Mouse (Mus musculus): Measurements from ENCODE around the gene Suclg2. TPM values are rescaled to one million over a fixed set of nuclear protein-coding genes. Genes with fewer than 3 reads are reported as not detected.

The Suclg2 gene
- polyA plus RNA-seq, 1 experiment from 2014 or later = 42.9 TPM

DNA sequence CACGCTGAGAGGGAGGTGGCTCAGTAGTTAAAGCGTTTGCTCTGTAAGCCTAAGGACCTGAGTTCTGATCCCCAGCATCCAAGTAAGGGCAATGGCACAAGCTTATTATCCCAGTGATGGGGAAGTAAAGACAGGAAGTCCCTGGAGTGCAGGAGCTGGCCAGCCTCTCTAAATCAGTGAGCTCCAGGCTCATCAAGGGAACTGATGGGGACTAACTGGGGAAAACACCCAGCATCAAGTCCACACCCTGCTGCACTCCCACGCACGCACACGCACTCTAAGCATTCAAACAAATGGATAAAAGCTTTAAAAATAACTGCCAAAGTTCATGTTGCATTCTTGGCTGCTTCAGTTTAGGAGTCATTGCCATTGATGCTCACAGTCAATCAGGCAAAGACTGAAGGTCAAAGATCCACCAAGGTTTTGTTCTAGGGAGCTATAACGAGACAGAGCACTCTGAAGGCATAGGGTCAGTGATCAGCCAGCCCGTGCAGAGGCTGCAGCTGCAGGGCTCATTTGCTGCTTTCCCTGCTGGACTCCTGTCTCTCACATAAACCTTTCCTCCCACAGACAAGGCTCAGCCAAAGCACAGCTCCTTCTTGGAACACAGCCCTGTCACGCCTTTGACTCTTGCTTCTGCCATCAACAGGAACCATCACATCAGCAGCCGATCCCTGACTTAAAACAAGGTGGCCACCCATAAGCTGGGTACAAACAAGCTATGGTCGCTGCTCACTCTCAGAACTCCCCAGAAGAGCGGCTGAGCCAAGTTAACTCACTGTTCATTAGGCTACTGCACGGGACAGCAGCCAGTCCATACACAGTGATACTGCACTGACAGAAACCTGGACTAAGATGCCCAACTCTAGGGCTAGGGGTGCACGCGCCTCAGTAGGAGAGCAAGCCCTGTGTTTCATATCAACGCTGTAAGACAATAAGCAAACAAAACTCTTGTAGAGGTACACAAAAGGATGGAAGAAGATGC lies 121.5 kb downstream of the Suclg2 start:
- peak; percentile 32; the same call in 1 of the 2 replicates for ATAC-seq (ENCODE audit: low read depth)
- Histone ChIP-seq H3K9ac (ENCODE audit: low read depth, low read length) (no peak overlapping the region), H3K4me2 (ENCODE audit: low read depth, low read length) (no peak overlapping the region), H3K4me1 (ENCODE audit: control insufficient read depth, low read depth, low read length) (no peaks in the 10 kb centered on the region; the same call in 1 of the 2 replicates), H3K27me3 (ENCODE audit: control insufficient read depth, insufficient read depth, low read depth, low read length) (no peaks in the 10 kb centered on the region), H3K36me3 (ENCODE audit: control insufficient read depth, insufficient read depth) (no peaks in the 10 kb centered on the region), H3K9me3 (replicated peaks; ENCODE audit: control insufficient read depth, low read length) (no peaks in the 10 kb centered on the region), H3K4me3 (ENCODE audit: low read depth, low read length) (no peak overlapping the region), H3K27ac (ENCODE audit: low read length) (no peak overlapping the region)
- WGBS (ENCODE audit: insufficient replicate concordance) = 73% methylated on average over 15 of the region's 15 CpGs

DNA sequence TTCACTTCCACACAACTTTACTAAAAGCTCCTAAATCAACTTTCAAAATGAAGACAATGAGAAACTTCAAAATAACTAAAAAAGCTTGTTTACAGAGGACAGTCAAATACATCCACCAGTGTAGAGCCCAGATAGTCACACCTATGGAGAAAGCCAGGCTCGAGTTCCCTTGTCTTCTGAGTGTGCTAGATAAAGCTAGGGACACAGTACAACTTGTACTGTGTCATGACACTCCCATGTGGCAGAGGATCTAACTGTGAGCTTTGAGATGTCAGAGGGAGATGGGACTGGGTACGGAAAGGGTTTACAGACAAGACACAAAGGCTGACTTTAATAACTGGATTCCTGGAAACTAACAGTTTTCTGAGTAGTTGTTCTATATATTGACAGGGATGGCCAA lies 122.7 kb downstream of the Suclg2 start:
- Histone ChIP-seq H3K27ac (ENCODE audit: low read length) (no peak overlapping the region), H3K27me3 (ENCODE audit: control insufficient read depth, insufficient read depth, low read depth, low read length) (no peaks in the 10 kb centered on the region), H3K9ac (ENCODE audit: low read depth, low read length) (no peak overlapping the region), H3K4me3 (ENCODE audit: low read depth, low read length) (no peak overlapping the region), H3K36me3 (ENCODE audit: control insufficient read depth, insufficient read depth) (no peaks in the 10 kb centered on the region), H3K4me1 (ENCODE audit: control insufficient read depth, low read depth, low read length) (no peaks in the 10 kb centered on the region; the same call in 1 of the 2 replicates), H3K4me2 (ENCODE audit: low read depth, low read length) (no peak overlapping the region), H3K9me3 (replicated peaks; ENCODE audit: control insufficient read depth, low read length) (no peaks in the 10 kb centered on the region)
- 40% methylated on average over 2 of the region's 2 CpGs for WGBS (ENCODE audit: insufficient replicate concordance)
- no peak for ATAC-seq (ENCODE audit: low read depth)

DNA sequence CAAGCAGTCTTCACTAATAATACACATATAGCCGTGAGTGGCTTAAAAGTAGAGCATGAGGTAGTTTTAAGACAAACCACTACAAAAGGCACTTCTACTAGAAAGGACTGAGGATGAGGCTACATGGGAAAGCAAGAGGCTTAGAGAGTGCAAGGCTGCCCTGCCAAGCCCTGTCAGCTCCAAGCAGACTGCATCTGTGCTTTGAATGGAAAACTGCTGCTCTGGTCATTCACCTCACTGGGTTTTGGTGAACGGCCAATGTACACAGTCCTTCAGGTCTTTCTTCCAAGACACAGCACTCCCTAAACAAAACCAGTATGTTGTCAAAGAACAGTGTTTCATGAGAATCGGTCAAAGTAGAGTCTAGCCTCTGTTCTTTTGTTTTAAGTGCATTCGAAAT lies 124.4 kb downstream of the Suclg2 start:
- H3K9me3 ChIP-seq (replicated peaks; ENCODE audit: control insufficient read depth, low read length) = no peaks in the 10 kb centered on the region
- no peaks in the 10 kb centered on the region for H3K27me3 ChIP-seq (ENCODE audit: control insufficient read depth, insufficient read depth, low read depth, low read length)
- H3K9ac ChIP-seq (ENCODE audit: low read depth, low read length) = no peak overlapping the region
- H3K4me3 ChIP-seq (ENCODE audit: low read depth, low read length) = no peak overlapping the region
- 62% methylated on average over 4 of the region's 4 CpGs for WGBS (ENCODE audit: insufficient replicate concordance)
- H3K4me1 ChIP-seq (ENCODE audit: control insufficient read depth, low read depth, low read length) = no peaks in the 10 kb centered on the region; the same call in 1 of the 2 replicates
- no peaks in the 10 kb centered on the region for H3K36me3 ChIP-seq (ENCODE audit: control insufficient read depth, insufficient read depth)
- H3K27ac ChIP-seq (ENCODE audit: low read length) = no peak overlapping the region
- no peak for ATAC-seq (ENCODE audit: low read depth)
- H3K4me2 ChIP-seq (ENCODE audit: low read depth, low read length) = no peak overlapping the region

DNA sequence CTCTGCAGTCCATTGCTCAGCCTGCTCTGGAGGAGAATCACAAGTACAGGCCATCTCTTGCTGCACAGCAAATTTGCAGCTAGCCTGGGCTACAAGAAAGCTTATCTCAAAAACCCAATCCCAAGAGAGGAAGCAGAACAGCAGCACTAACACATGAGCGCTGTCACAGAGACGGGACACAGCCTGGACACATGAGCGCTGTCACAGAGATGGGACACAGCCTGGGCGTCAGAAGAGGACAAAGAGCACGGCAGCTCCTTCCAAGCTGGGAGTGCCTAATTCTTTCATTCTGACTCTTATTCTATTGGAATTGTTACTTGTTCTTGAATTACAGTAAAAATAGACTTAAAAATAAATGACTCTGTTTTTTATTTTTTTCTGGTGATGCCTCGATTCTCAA lies 126.2 kb downstream of the Suclg2 start:
- H3K4me2 ChIP-seq (ENCODE audit: low read depth, low read length) = no peak overlapping the region
- ATAC-seq (ENCODE audit: low read depth) = no peak
- H3K27me3 ChIP-seq (ENCODE audit: control insufficient read depth, insufficient read depth, low read depth, low read length) = no peaks in the 10 kb centered on the region
- no peaks in the 10 kb centered on the region for H3K9me3 ChIP-seq (replicated peaks; ENCODE audit: control insufficient read depth, low read length)
- no peak overlapping the region for H3K9ac ChIP-seq (ENCODE audit: low read depth, low read length)
- no peaks in the 10 kb centered on the region; the same call in 1 of the 2 replicates for H3K36me3 ChIP-seq (ENCODE audit: control insufficient read depth, insufficient read depth)
- no peak overlapping the region for H3K27ac ChIP-seq (ENCODE audit: low read length)
- no peaks in the 10 kb centered on the region; the same call in 1 of the 2 replicates for H3K4me1 ChIP-seq (ENCODE audit: control insufficient read depth, low read depth, low read length)
- 82% methylated on average over 6 of the region's 6 CpGs for WGBS (ENCODE audit: insufficient replicate concordance)
- no peak overlapping the region for H3K4me3 ChIP-seq (ENCODE audit: low read depth, low read length)

DNA sequence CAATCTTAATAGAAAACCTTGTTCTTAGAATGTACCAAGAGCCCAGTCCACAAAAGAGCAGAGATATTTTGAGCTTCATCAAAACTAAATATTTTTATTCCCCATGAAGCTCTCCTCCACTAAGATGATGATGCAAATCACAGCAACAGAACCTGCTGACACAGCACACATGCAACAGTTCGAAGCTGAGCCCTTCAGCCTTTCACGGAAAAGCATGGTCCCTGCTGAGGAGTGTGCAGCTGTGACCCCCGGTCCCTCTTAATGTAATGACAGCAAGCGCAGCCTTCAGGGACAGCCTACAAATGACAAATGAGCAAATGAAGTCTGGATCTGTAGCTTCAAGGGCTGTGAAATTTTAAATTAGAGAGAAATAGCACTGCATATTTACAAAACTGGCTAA lies 128.1 kb downstream of the Suclg2 start:
- H3K4me1 ChIP-seq (ENCODE audit: control insufficient read depth, low read depth, low read length) = no peaks in the 10 kb centered on the region
- H3K36me3 ChIP-seq (ENCODE audit: control insufficient read depth, insufficient read depth) = no peaks in the 10 kb centered on the region; the same call in 1 of the 2 replicates
- WGBS (ENCODE audit: insufficient replicate concordance) = 70% methylated on average over 4 of the region's 4 CpGs
- H3K27me3 ChIP-seq (ENCODE audit: control insufficient read depth, insufficient read depth, low read depth, low read length) = no peaks in the 10 kb centered on the region
- no peak for ATAC-seq (ENCODE audit: low read depth)
- H3K9me3 ChIP-seq (replicated peaks; ENCODE audit: control insufficient read depth, low read length) = no peaks in the 10 kb centered on the region
- H3K9ac ChIP-seq (ENCODE audit: low read depth, low read length) = no peak overlapping the region
- H3K4me3 ChIP-seq (ENCODE audit: low read depth, low read length) = no peak overlapping the region
- no peak overlapping the region for H3K4me2 ChIP-seq (ENCODE audit: low read depth, low read length)
- H3K27ac ChIP-seq (ENCODE audit: low read length) = no peak overlapping the region

DNA sequence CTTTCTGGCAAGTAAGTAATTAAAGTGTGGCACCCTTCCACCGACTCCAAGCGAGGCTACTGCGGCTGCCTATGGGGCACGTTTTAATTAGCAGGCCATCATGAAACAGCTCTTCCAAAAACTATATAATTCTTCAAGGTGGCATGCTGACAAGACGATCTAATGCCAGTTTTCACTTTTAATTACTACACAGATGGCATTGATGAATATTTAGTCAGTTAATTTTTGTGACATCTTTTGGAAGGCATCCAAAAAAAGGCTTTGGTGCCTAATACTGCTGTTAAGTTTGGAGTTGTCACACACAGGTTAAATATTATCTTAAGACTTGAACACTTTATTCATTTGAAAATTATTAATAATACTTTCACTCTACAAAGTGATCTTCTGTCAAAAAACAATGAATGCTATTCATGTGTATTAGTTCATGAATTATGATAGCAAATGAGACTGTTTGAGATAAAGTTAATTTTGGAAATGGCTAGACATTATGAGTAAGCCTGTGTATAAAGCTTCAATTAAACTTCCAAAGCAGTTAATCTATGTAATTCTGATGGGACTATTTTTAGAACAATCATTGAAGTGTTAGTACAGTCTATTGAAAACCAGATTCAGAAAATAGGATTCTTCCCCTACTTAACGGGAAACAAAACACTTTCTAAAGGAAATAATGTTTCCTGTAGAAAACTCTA lies 131.3 kb downstream of the Suclg2 start:
- no peaks in the 10 kb centered on the region; the same call in 1 of the 2 replicates for H3K36me3 ChIP-seq (ENCODE audit: control insufficient read depth, insufficient read depth)
- no peak overlapping the region for H3K27ac ChIP-seq (ENCODE audit: low read length)
- H3K27me3 ChIP-seq (ENCODE audit: control insufficient read depth, insufficient read depth, low read depth, low read length) = no peaks in the 10 kb centered on the region
- H3K4me1 ChIP-seq (ENCODE audit: control insufficient read depth, low read depth, low read length) = no peaks in the 10 kb centered on the region
- H3K4me2 ChIP-seq (ENCODE audit: low read depth, low read length) = no peak overlapping the region
- H3K9ac ChIP-seq (ENCODE audit: low read depth, low read length) = no peak overlapping the region
- no peak overlapping the region for H3K4me3 ChIP-seq (ENCODE audit: low read depth, low read length)
- 79% methylated on average over 6 of the region's 6 CpGs for WGBS (ENCODE audit: insufficient replicate concordance)
- no peaks in the 10 kb centered on the region for H3K9me3 ChIP-seq (replicated peaks; ENCODE audit: control insufficient read depth, low read length)
- ATAC-seq (ENCODE audit: low read depth) = no peak

GRCm38 (mm10) chr6:95581893-95582292 lies 136.7 kb downstream of the Suclg2 start:
- Histone ChIP-seq H3K9ac (ENCODE audit: low read depth, low read length) (no peak overlapping the region), H3K27me3 (ENCODE audit: control insufficient read depth, insufficient read depth, low read depth, low read length) (no peaks in the 10 kb centered on the region), H3K4me3 (ENCODE audit: low read depth, low read length) (no peak overlapping the region), H3K4me2 (ENCODE audit: low read depth, low read length) (no peak overlapping the region), H3K9me3 (replicated peaks; ENCODE audit: control insufficient read depth, low read length) (no peaks in the 10 kb centered on the region), H3K4me1 (ENCODE audit: control insufficient read depth, low read depth, low read length) (no peaks in the 10 kb centered on the region), H3K36me3 (ENCODE audit: control insufficient read depth, insufficient read depth) (no peaks in the 10 kb centered on the region), H3K27ac (ENCODE audit: low read length) (no peak overlapping the region)
- WGBS (ENCODE audit: insufficient replicate concordance) = 36% methylated on average over 3 of the region's 3 CpGs
- no peak for ATAC-seq (ENCODE audit: low read depth)

DNA sequence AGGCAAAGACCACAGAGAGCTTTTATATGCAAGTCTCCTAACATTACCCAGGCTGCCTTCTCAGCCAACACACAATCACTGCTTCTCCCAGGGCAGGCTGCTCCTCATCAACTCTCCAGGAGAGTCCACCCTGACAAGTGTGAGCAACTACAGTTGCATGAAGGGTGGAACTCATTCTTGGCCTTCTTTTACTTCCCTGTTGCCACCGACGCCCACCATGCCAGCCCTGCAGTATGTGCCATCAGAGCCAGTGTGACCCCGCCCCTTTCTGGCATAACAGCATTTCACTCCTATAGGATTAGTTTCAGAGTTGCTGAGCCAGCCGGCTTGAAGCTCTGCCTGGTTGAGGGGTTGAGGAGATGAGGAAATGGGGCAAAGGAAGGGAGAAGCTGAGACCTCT lies 138.8 kb downstream of the Suclg2 start:
- no peak overlapping the region for H3K4me2 ChIP-seq (ENCODE audit: low read depth, low read length)
- H3K4me1 ChIP-seq (ENCODE audit: control insufficient read depth, low read depth, low read length) = no peaks in the 10 kb centered on the region
- 76% methylated on average over 4 of the region's 4 CpGs for WGBS (ENCODE audit: insufficient replicate concordance)

GRCm38 (mm10) chr6:95575531-95575930 lies 143.1 kb downstream of the Suclg2 start:
- Histone ChIP-seq H3K9ac (ENCODE audit: low read depth, low read length) (no peak overlapping the region), H3K27ac (ENCODE audit: low read length) (no peak overlapping the region), H3K4me1 (ENCODE audit: control insufficient read depth, low read depth, low read length) (no peaks in the 10 kb centered on the region), H3K27me3 (ENCODE audit: control insufficient read depth, insufficient read depth, low read depth, low read length) (no peaks in the 10 kb centered on the region), H3K9me3 (replicated peaks; ENCODE audit: control insufficient read depth, low read length) (no peaks in the 10 kb centered on the region), H3K4me3 (ENCODE audit: low read depth, low read length) (no peak overlapping the region), H3K4me2 (ENCODE audit: low read depth, low read length) (no peak overlapping the region), H3K36me3 (ENCODE audit: control insufficient read depth, insufficient read depth) (no peaks in the 10 kb centered on the region)
- no peak for ATAC-seq (ENCODE audit: low read depth)
- 67% methylated on average over 4 of the region's 4 CpGs for WGBS (ENCODE audit: insufficient replicate concordance)

More for the DNA sequence above, 138.8 kb downstream of the Suclg2 start:
- Histone ChIP-seq H3K9ac (ENCODE audit: low read depth, low read length) (no peak overlapping the region), H3K9me3 (replicated peaks; ENCODE audit: control insufficient read depth, low read length) (no peaks in the 10 kb centered on the region), H3K27me3 (ENCODE audit: control insufficient read depth, insufficient read depth, low read depth, low read length) (no peaks in the 10 kb centered on the region), H3K27ac (ENCODE audit: low read length) (no peak overlapping the region), H3K4me3 (ENCODE audit: low read depth, low read length) (no peak overlapping the region), H3K36me3 (ENCODE audit: control insufficient read depth, insufficient read depth) (no peaks in the 10 kb centered on the region)
- ATAC-seq (ENCODE audit: low read depth) = no peak

Data from liver, embryonic 16.5 days (tissue).